Mouse (Mus musculus): ENCODE results near the gene Srcin1.

- TF ChIP-seq CTCF (IDR thresholded peaks at IDR 0.05; ENCODE audit: low read depth, low read length) (no peak), GATA1 (IDR thresholded peaks at IDR 0.05; ENCODE audit: borderline replicate concordance, low read length) (no peak), TAL1 (conservative IDR thresholded peaks at IDR 0.05; ENCODE audit: low read depth, low read length) (no peak), POLR2AphosphoS5 (IDR thresholded peaks at IDR 0.05; ENCODE audit: insufficient replicate concordance, low read depth, low read length) (no peak)
These were observed 113.4 kb downstream of the Srcin1 start for GRCm38 (mm10) chr11:97462538-97462937.
